Mouse (Mus musculus) C2C12 (cell line): Measurements from ENCODE around the gene Fcrl1. TPM values are rescaled to one million over a fixed set of nuclear protein-coding genes. Genes with fewer than 3 reads are reported as not detected.

Source experiments
- H3K27me3 ChIP-seq: one replicate; pipeline ENCODE4 v1.6.1; 2011; ENCODE audit not compliant: control insufficient read depth, insufficient read depth, insufficient read length
- H3K36me3 ChIP-seq: one replicate; pipeline ENCODE4 v1.6.1; 2011; ENCODE audit not compliant: control insufficient read depth, insufficient read depth
- H3K4me3 ChIP-seq: one replicate; pipeline ENCODE4 v1.5.1; 2011; ENCODE audit warnings: mild to moderate bottlenecking, control low read depth; ENCODE audit not compliant: poor library complexity, insufficient read depth, severe bottlenecking
- H3K79me2 ChIP-seq: one replicate; pipeline ENCODE4 v1.6.1; 2011; ENCODE audit not compliant: control insufficient read depth, insufficient read depth
- H3K79me3 ChIP-seq: one replicate; pipeline ENCODE4 v1.6.1; 2011; ENCODE audit warnings: low read depth, control low read depth
- H3ac ChIP-seq: one replicate; pipeline ENCODE3; 2011; ENCODE audit warnings: low read depth; ENCODE audit not compliant: control insufficient read depth, insufficient read length
- CEBPB ChIP-seq: IDR thresholded peaks from one replicate; pipeline ENCODE4 v1.6.1; 2011; ENCODE audit warnings: low read depth, mild to moderate bottlenecking, control low read depth, moderate library complexity
- CTCF ChIP-seq: IDR thresholded peaks from one replicate; pipeline ENCODE4 v1.5.1; 2011; ENCODE audit not compliant: control insufficient read depth, insufficient read depth, insufficient read length
- FOSL1 ChIP-seq: IDR thresholded peaks from one replicate; pipeline ENCODE4 v1.8.0; 2011; ENCODE audit warnings: mild to moderate bottlenecking, low read length; ENCODE audit not compliant: poor library complexity, insufficient read depth, severe bottlenecking
- MAX ChIP-seq: IDR thresholded peaks from one replicate; pipeline ENCODE4 v1.6.1; 2011; ENCODE audit warnings: mild to moderate bottlenecking, control low read depth
- MYOD1 ChIP-seq: IDR thresholded peaks from one replicate; pipeline ENCODE4 v1.6.1; 2011; ENCODE audit warnings: low read depth; ENCODE audit not compliant: control insufficient read depth, insufficient read length
- MYOG ChIP-seq: IDR thresholded peaks from one replicate; pipeline ENCODE4 v1.6.1; 2011; ENCODE audit not compliant: control insufficient read depth, insufficient read length; ENCODE audit errors: extremely low read depth
- USF1 ChIP-seq: IDR thresholded peaks from one replicate; pipeline ENCODE4 v1.6.1; 2011; ENCODE audit warnings: low read depth, mild to moderate bottlenecking, control low read depth, moderate library complexity
- polyA plus RNA-seq: library from polyadenylated mRNA; unstranded; fragments of >200 nt; fragmentation: generic; extraction: Trizol; gene quantifications from one replicate; pipeline ENCODE4 v1.2.1, GENCODE M21; 2012; ENCODE audit warnings: missing spikeins

Gene Fcrl1
- polyA plus RNA-seq, 1 experiment: not detected

DNA sequence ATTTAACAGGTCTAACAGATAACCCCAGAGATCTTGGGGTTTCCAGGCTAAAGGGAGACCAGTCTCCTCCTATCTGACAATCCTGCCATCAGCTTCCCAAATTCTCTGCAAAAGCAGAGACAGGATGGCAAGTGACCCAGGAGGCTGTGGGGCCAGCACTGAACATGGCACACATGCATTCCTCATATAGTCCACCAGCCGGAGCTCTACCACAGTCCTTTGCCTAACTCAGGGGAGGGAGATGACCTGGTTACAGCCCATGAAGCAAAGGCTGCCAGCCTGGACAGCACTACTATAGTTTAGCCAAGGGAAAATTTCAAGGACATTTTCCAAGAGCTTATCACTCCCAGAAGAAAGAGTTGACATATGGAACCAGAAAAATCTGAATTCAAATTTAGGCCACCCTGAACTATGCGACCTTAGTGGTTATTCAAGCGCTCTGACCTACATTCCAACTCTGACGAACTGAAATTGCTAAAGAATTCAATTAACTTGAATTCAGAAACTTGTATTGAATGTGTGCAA is 46.3 kb downstream of the Fcrl1 start:
- Histone ChIP-seq H3K36me3 (no peaks in the 10 kb centered on the region), H3K79me3 (no peaks in the 10 kb centered on the region), H3ac (no peak overlapping the region), H3K27me3 (no peaks in the 10 kb centered on the region), H3K79me2 (no peaks in the 10 kb centered on the region), H3K4me3 (no peak overlapping the region)
- TF ChIP-seq MYOD1 (no peak), CTCF (no peak), MYOG (no peak), MAX (no peak), USF1 (no peak), FOSL1 (no peak), CEBPB (no peak)

GRCm38 (mm10) chr3:87435479-87435878 is 59.3 kb downstream of the Fcrl1 start, which contains the start of gene Fcrl5:
Gene Fcrl5 (plus strand): TSS chr3:87435773.
- Histone ChIP-seq H3K27me3 (no peaks in the 10 kb centered on the region), H3K36me3 (no peaks in the 10 kb centered on the region), H3K79me2 (no peaks in the 10 kb centered on the region), H3ac (no peak within 1 kb of the TSS), H3K79me3 (no peaks in the 10 kb centered on the region), H3K4me3 (no peak within 1 kb of the TSS)
- TF ChIP-seq MYOD1 (no peak), MYOG (no peak), CEBPB (no peak), USF1 (no peak), MAX (no peak), FOSL1 (no peak), CTCF (no peak)

GRCm38 (mm10) chr3:87440586-87440985 is 64.4 kb downstream of the Fcrl1 start:
- no peaks in the 10 kb centered on the region for H3K27me3 ChIP-seq
- no peaks in the 10 kb centered on the region for H3K79me2 ChIP-seq
- H3ac ChIP-seq: no peak overlapping the region
- no peaks in the 10 kb centered on the region for H3K79me3 ChIP-seq
- H3K36me3 ChIP-seq: no peaks in the 10 kb centered on the region
- TF ChIP-seq CEBPB (no peak), MAX (no peak), USF1 (no peak), MYOG (no peak), MYOD1 (no peak), FOSL1 (no peak), CTCF (no peak)
- H3K4me3 ChIP-seq: no peak overlapping the region

- H3K27me3 ChIP-seq: no peaks in the 10 kb centered on the region
- H3ac ChIP-seq: no peak overlapping the region
- TF ChIP-seq FOSL1 (no peak), CTCF (no peak), MYOD1 (no peak), USF1 (no peak), MAX (no peak), CEBPB (no peak), MYOG (no peak)
- H3K79me2 ChIP-seq: no peaks in the 10 kb centered on the region
- H3K79me3 ChIP-seq: no peaks in the 10 kb centered on the region
- no peaks in the 10 kb centered on the region for H3K36me3 ChIP-seq
- H3K4me3 ChIP-seq: no peak overlapping the region
These were observed 67.8 kb downstream of the Fcrl1 start for GRCm38 (mm10) chr3:87443968-87444367.

Other genes starting within 250 kb of the Fcrl1 start
- 42.4 TPM for gene Kirrel, start 201.6 kb upstream of the Fcrl1 start, polyA plus RNA-seq
- not detected for gene Fcrls, start 112.6 kb upstream of the Fcrl1 start, polyA plus RNA-seq
- not detected for gene Cd5l, start 18.5 kb upstream of the Fcrl1 start, polyA plus RNA-seq
- not detected for gene Fcrl5, start 59.4 kb downstream of the Fcrl1 start, polyA plus RNA-seq
- gene Etv3, start 149.0 kb downstream of the Fcrl1 start, polyA plus RNA-seq: 3.7 TPM
- gene Arhgef11, start 241.2 kb downstream of the Fcrl1 start, polyA plus RNA-seq: 5.5 TPM